Mouse (Mus musculus): ENCODE data around the gene Pear1. TPM values are rescaled to one million over a fixed set of nuclear protein-coding genes. Genes with fewer than 3 reads are reported as not detected.
A peak's percentile ranks its signal among the peaks of the same experiment; 100 is the strongest.

The Pear1 gene
- total RNA-seq, 1 experiment = 1.8 TPM

- TF ChIP-seq ZNF384 (IDR thresholded peaks at IDR 0.05; ENCODE audit: low read depth, low read length) (no peak), HCFC1 (IDR thresholded peaks at IDR 0.05; ENCODE audit: borderline replicate concordance, insufficient read depth, low read length) (no peak), CHD2 (IDR thresholded peaks at IDR 0.05; ENCODE audit: low read depth, low read length) (no peak), ZC3H11A (IDR thresholded peaks at IDR 0.05; ENCODE audit: borderline replicate concordance, low read depth, low read length) (no peak), MAFK (IDR thresholded peaks at IDR 0.05; ENCODE audit: insufficient read depth, low read depth, low read length) (no peak)
- peaks cover 0 to 3% of the 10 kb centered on the region in 2 experiments; a peak in 1 of 4 replicates for H3K4me1 ChIP-seq (ENCODE audit: control insufficient read depth in 2 of 2, insufficient read depth in 2 of 2, low read length in 2 of 2, poor library complexity in 1 of 2)
- peak overlapping the region; percentile 60 to 64 for H3K4me3 ChIP-seq (ENCODE audit: insufficient read depth in 1 of 2, low read depth in 1 of 2, low read length in 2 of 2, poor library complexity in 1 of 2, severe bottlenecking in 1 of 2)
- H3K36me3 ChIP-seq (ENCODE audit: control insufficient read depth, insufficient read depth, low read length, poor library complexity, severe bottlenecking) = no peaks in the 10 kb centered on the region
- DNase-seq (ENCODE audit: low read depth, low spot score) = peak; percentile 54
- H3K9me3 ChIP-seq (ENCODE audit: control insufficient read depth, insufficient read depth, low read depth, low read length) = no peaks in the 10 kb centered on the region
- in situ Hi-C loops (cut with MboI; ENCODE audit: low sequenced_read_pairs in 2 of 2, unreplicated experiment in 2 of 2) = no loop called here
- no peak overlapping the region for H3K9ac ChIP-seq (ENCODE audit: insufficient read depth, low read depth, low read length, poor library complexity, severe bottlenecking)
- no peak overlapping the region for H3K27ac ChIP-seq (ENCODE audit: insufficient read depth, low read depth, low read length, poor library complexity, severe bottlenecking)
These were observed 14.7 kb downstream of the Pear1 start for GRCm38 (mm10) chr3:87809322-87809962.

- H3K4me3 ChIP-seq (ENCODE audit: insufficient read depth in 1 of 2, low read depth in 1 of 2, low read length in 2 of 2, poor library complexity in 1 of 2, severe bottlenecking in 1 of 2) = peak overlapping the region; percentile 45 to 58
- H3K9me3 ChIP-seq (ENCODE audit: control insufficient read depth, insufficient read depth, low read depth, low read length) = no peaks in the 10 kb centered on the region
- in situ Hi-C loops (cut with MboI; ENCODE audit: low sequenced_read_pairs in 2 of 2, unreplicated experiment in 2 of 2) = no loop called here
- TF ChIP-seq MAFK (IDR thresholded peaks at IDR 0.05; ENCODE audit: insufficient read depth, low read depth, low read length) = no peak
- TF ChIP-seq HCFC1 (IDR thresholded peaks at IDR 0.05; ENCODE audit: borderline replicate concordance, insufficient read depth, low read length) = no peak
- TF ChIP-seq ZC3H11A (IDR thresholded peaks at IDR 0.05; ENCODE audit: borderline replicate concordance, low read depth, low read length) = no peak
- TF ChIP-seq ZNF384 (IDR thresholded peaks at IDR 0.05; ENCODE audit: low read depth, low read length) = no peak
- TF ChIP-seq CHD2 (IDR thresholded peaks at IDR 0.05; ENCODE audit: low read depth, low read length) = no peak
- no peak overlapping the region for H3K27ac ChIP-seq (ENCODE audit: insufficient read depth, low read depth, low read length, poor library complexity, severe bottlenecking)
- H3K4me1 ChIP-seq (ENCODE audit: control insufficient read depth in 2 of 2, insufficient read depth in 2 of 2, low read length in 2 of 2, poor library complexity in 1 of 2) = peaks cover 0 to 6% of the 10 kb centered on the region in 2 experiments; a peak in 1 of 4 replicates
- no peak overlapping the region for H3K9ac ChIP-seq (ENCODE audit: insufficient read depth, low read depth, low read length, poor library complexity, severe bottlenecking)
- DNase-seq (ENCODE audit: low read depth, low spot score) = no peak
- H3K36me3 ChIP-seq (ENCODE audit: control insufficient read depth, insufficient read depth, low read length, poor library complexity, severe bottlenecking) = no peaks in the 10 kb centered on the region
These were observed 19.9 kb downstream of the Pear1 start for GRCm38 (mm10) chr3:87804038-87804677.

GRCm38 (mm10) chr3:87801681-87802080 is 22.4 kb downstream of the Pear1 start:
- H3K27ac ChIP-seq (ENCODE audit: insufficient read depth, low read depth, low read length, poor library complexity, severe bottlenecking) = no peak overlapping the region
- no peaks in the 10 kb centered on the region for H3K9me3 ChIP-seq (ENCODE audit: control insufficient read depth, insufficient read depth, low read depth, low read length)
- no peak overlapping the region for H3K4me3 ChIP-seq (ENCODE audit: insufficient read depth in 1 of 2, low read depth in 1 of 2, low read length in 2 of 2, poor library complexity in 1 of 2, severe bottlenecking in 1 of 2)
- no peaks in the 10 kb centered on the region for H3K36me3 ChIP-seq (ENCODE audit: control insufficient read depth, insufficient read depth, low read length, poor library complexity, severe bottlenecking)
- no peak for TF ChIP-seq CHD2 (IDR thresholded peaks at IDR 0.05; ENCODE audit: low read depth, low read length)
- DNase-seq (ENCODE audit: low read depth, low spot score) = no peak
- in situ Hi-C loops (cut with MboI; ENCODE audit: low sequenced_read_pairs in 2 of 2, unreplicated experiment in 2 of 2) = no loop called here
- no peak overlapping the region for H3K9ac ChIP-seq (ENCODE audit: insufficient read depth, low read depth, low read length, poor library complexity, severe bottlenecking)
- peaks cover 0 to 5% of the 10 kb centered on the region in 2 experiments; a peak in 1 of 4 replicates for H3K4me1 ChIP-seq (ENCODE audit: control insufficient read depth in 2 of 2, insufficient read depth in 2 of 2, low read length in 2 of 2, poor library complexity in 1 of 2)

- Histone ChIP-seq H3K9me3 (ENCODE audit: control insufficient read depth, insufficient read depth, low read depth, low read length) (no peaks in the 10 kb centered on the region), H3K27ac (ENCODE audit: insufficient read depth, low read depth, low read length, poor library complexity, severe bottlenecking) (no peak within 1 kb of the TSS), H3K4me3 (ENCODE audit: insufficient read depth in 1 of 2, low read depth in 1 of 2, low read length in 2 of 2, poor library complexity in 1 of 2, severe bottlenecking in 1 of 2) (peak within 1 kb of the TSS; percentile 17 to 42; a peak in 2 of 4 replicates), H3K36me3 (ENCODE audit: control insufficient read depth, insufficient read depth, low read length, poor library complexity, severe bottlenecking) (no peaks in the 10 kb centered on the region), H3K9ac (ENCODE audit: insufficient read depth, low read depth, low read length, poor library complexity, severe bottlenecking) (no peak within 1 kb of the TSS), H3K4me1 (ENCODE audit: control insufficient read depth in 2 of 2, insufficient read depth in 2 of 2, low read length in 2 of 2, poor library complexity in 1 of 2) (no peaks in the 10 kb centered on the region)
- no peak for DNase-seq (ENCODE audit: low read depth, low spot score)
- in situ Hi-C loops (cut with MboI; ENCODE audit: low sequenced_read_pairs in 2 of 2, unreplicated experiment in 2 of 2) = no loop called here
- TF ChIP-seq ZC3H11A (IDR thresholded peaks at IDR 0.05; ENCODE audit: borderline replicate concordance, low read depth, low read length) (no peak), ZNF384 (IDR thresholded peaks at IDR 0.05; ENCODE audit: low read depth, low read length) (no peak), CHD2 (IDR thresholded peaks at IDR 0.05; ENCODE audit: low read depth, low read length) (no peak), MAFK (IDR thresholded peaks at IDR 0.05; ENCODE audit: insufficient read depth, low read depth, low read length) (no peak), HCFC1 (IDR thresholded peaks at IDR 0.05; ENCODE audit: borderline replicate concordance, insufficient read depth, low read length) (no peak)
These were observed 27.3 kb downstream of the Pear1 start, which contains the start of gene Insrr for GRCm38 (mm10) chr3:87796736-87797334. Gene Insrr (plus strand): TSS chr3:87796951.
